Mouse (Mus musculus) MEL (cell line): ENCODE measurements around the gene Marcks. TPM values are rescaled to one million over a fixed set of nuclear protein-coding genes. Genes with fewer than 3 reads are reported as not detected.

Experiments
- DNase-seq: peaks from one replicate; pipeline ENCODE4 v3.0.0; 2011; ENCODE audit warnings: low read depth, low spot score
- H3K27ac ChIP-seq: 2 replicates; pipeline ENCODE4 v1.5.1; 2012; ENCODE audit warnings: low read depth, mild to moderate bottlenecking, control low read depth, low read length, moderate library complexity; ENCODE audit not compliant: control insufficient read depth
- H3K27me3 ChIP-seq, 2 experiments: fragments of 150-350 bp in 1 of 2; sonication (generic) in 1 of 2; 2 replicates each; pipeline ENCODE4 v1.6.1; 2012; ENCODE audit warnings: low read length in 2 of 2, mild to moderate bottlenecking in 2 of 2, improper control_type of control experiment in 1 of 2, moderate library complexity in 1 of 2; ENCODE audit not compliant: insufficient read depth in 2 of 2, control insufficient read depth in 1 of 2
- H3K36me3 ChIP-seq, 2 experiments: 2 replicates each; pipeline ENCODE4 v1.6.1; 2012 to 2014; ENCODE audit warnings: low read length in 2 of 2, improper control_type of control experiment in 1 of 2, inconsistent platforms in 1 of 2, mild to moderate bottlenecking in 1 of 2; ENCODE audit not compliant: insufficient read depth in 2 of 2, control insufficient read depth in 1 of 2
- H3K4me1 ChIP-seq, 2 experiments: fragments of 150-350 bp in 1 of 2; sonication (generic) in 1 of 2; 2 replicates each; pipeline ENCODE4 v1.6.1; 2012; ENCODE audit warnings: low read length in 2 of 2, improper control_type of control experiment in 1 of 2, mild to moderate bottlenecking in 1 of 2; ENCODE audit not compliant: insufficient read depth in 2 of 2, control insufficient read depth in 1 of 2
- H3K4me3 ChIP-seq, 2 experiments: fragments of 150-350 bp in 1 of 2; sonication (generic) in 1 of 2; 2 replicates each; pipeline ENCODE4 v1.5.1; 2012; ENCODE audit warnings: low read depth in 2 of 2, low read length in 2 of 2, mild to moderate bottlenecking in 2 of 2, moderate library complexity in 2 of 2, control low read depth in 1 of 2, improper control_type of control experiment in 1 of 2; ENCODE audit not compliant: control insufficient read depth in 1 of 2, insufficient read depth in 1 of 2
- H3K79me2 ChIP-seq: 2 replicates; pipeline ENCODE4 v1.6.1; 2012; ENCODE audit warnings: mild to moderate bottlenecking, low read length, moderate library complexity; ENCODE audit not compliant: control insufficient read depth, poor library complexity, insufficient read depth
- H3K9ac ChIP-seq: 2 replicates; pipeline ENCODE4 v1.6.1; 2012; ENCODE audit warnings: low read depth, mild to moderate bottlenecking, control low read depth, low read length, moderate library complexity; ENCODE audit not compliant: control insufficient read depth, poor library complexity, severe bottlenecking
- H3K9me3 ChIP-seq: fragments of 150-350 bp; sonication (generic); replicated peaks from 2 replicates; pipeline ENCODE4 v1.6.1; 2012; ENCODE audit warnings: mild to moderate bottlenecking, low read length, improper control_type of control experiment, moderate library complexity; ENCODE audit not compliant: insufficient read depth
- BHLHE40 ChIP-seq: IDR thresholded peaks from 2 replicates; pipeline ENCODE4 v1.6.1; 2012; ENCODE audit warnings: low read depth, mild to moderate bottlenecking, inconsistent platforms, low read length, improper control_type of control experiment, borderline replicate concordance
- CHD2 ChIP-seq: IDR thresholded peaks from 2 replicates; pipeline ENCODE4 v1.6.1; 2011; ENCODE audit warnings: low read length, improper control_type of control experiment
- EP300 ChIP-seq, 2 experiments: IDR thresholded peaks; 2 replicates each; pipeline ENCODE4 v1.6.1; 2011; ENCODE audit warnings: improper control_type of control experiment in 2 of 2, low read length in 2 of 2, low read depth in 1 of 2, mild to moderate bottlenecking in 1 of 2
- ETS1 ChIP-seq: IDR thresholded peaks from 2 replicates; pipeline ENCODE4 v1.6.1; 2012; ENCODE audit warnings: low read depth, mild to moderate bottlenecking, inconsistent platforms, low read length, improper control_type of control experiment, moderate library complexity
- GABPA ChIP-seq: IDR thresholded peaks from 2 replicates; pipeline ENCODE4 v1.6.1; 2012; ENCODE audit warnings: low read depth, mild to moderate bottlenecking, inconsistent platforms, low read length, improper control_type of control experiment, moderate library complexity
- JUND ChIP-seq: IDR thresholded peaks from 2 replicates; pipeline ENCODE4 v1.6.1; 2011; ENCODE audit warnings: low read depth, mild to moderate bottlenecking, improper control_type of control experiment, low read length
- KAT2A ChIP-seq: conservative IDR thresholded peaks from 2 replicates; pipeline ENCODE4 v1.6.1; 2012; ENCODE audit warnings: low read depth, low read length, improper control_type of control experiment, inconsistent platforms
- MAFK ChIP-seq: IDR thresholded peaks from 2 replicates; pipeline ENCODE4 v1.6.1; 2011; ENCODE audit warnings: low read depth, mild to moderate bottlenecking, low read length, improper control_type of control experiment, borderline replicate concordance
- MAX ChIP-seq: IDR thresholded peaks from 2 replicates; pipeline ENCODE4 v1.6.1; 2011; ENCODE audit warnings: low read length, improper control_type of control experiment
- MAZ ChIP-seq: IDR thresholded peaks from 2 replicates; pipeline ENCODE4 v1.6.1; 2012; ENCODE audit warnings: low read depth, mild to moderate bottlenecking, inconsistent platforms, low read length, improper control_type of control experiment
- MXI1 ChIP-seq: IDR thresholded peaks from 2 replicates; pipeline ENCODE4 v1.6.1; 2011; ENCODE audit warnings: mild to moderate bottlenecking, low read depth, low read length, improper control_type of control experiment
- MYC ChIP-seq: IDR thresholded peaks from 2 replicates; pipeline ENCODE4 v1.6.1; 2011; ENCODE audit warnings: low read depth, mild to moderate bottlenecking, low read length, improper control_type of control experiment, moderate library complexity
- NELFE ChIP-seq: IDR thresholded peaks from 2 replicates; pipeline ENCODE4 v1.6.1; 2011; ENCODE audit warnings: low read depth, low read length, improper control_type of control experiment
- POLR2A ChIP-seq, 2 experiments: IDR thresholded peaks; 2 replicates each; pipeline ENCODE4 v1.6.1; 2011 to 2012; ENCODE audit warnings: low read length in 2 of 2, mild to moderate bottlenecking in 2 of 2, control low read depth in 1 of 2, improper control_type of control experiment in 1 of 2, low read depth in 1 of 2, moderate library complexity in 1 of 2; ENCODE audit not compliant: control insufficient read depth in 1 of 2, insufficient read depth in 1 of 2, poor library complexity in 1 of 2
- SIN3A ChIP-seq: IDR thresholded peaks from 2 replicates; pipeline ENCODE4 v1.6.1; 2012; ENCODE audit warnings: low read length, improper control_type of control experiment, inconsistent platforms
- SMC3 ChIP-seq: IDR thresholded peaks from 2 replicates; pipeline ENCODE4 v1.6.1; 2011; ENCODE audit warnings: low read depth, low read length, improper control_type of control experiment
- TAL1 ChIP-seq: IDR thresholded peaks from 2 replicates; pipeline ENCODE4 v1.6.1; 2012; ENCODE audit warnings: mild to moderate bottlenecking, inconsistent platforms, low read length, moderate library complexity, mixed read lengths
- TCF12 ChIP-seq: IDR thresholded peaks from 2 replicates; pipeline ENCODE4 v1.6.1; 2014; ENCODE audit warnings: low read depth, mild to moderate bottlenecking, inconsistent platforms, low read length, improper control_type of control experiment, moderate library complexity
- USF2 ChIP-seq, 2 experiments: IDR thresholded peaks; 2 replicates each; pipeline ENCODE4 v1.6.1; 2011 to 2012; ENCODE audit warnings: improper control_type of control experiment in 2 of 2, low read length in 2 of 2, borderline replicate concordance in 1 of 2, inconsistent platforms in 1 of 2, low read depth in 1 of 2, mild to moderate bottlenecking in 1 of 2; ENCODE audit not compliant: insufficient read depth in 1 of 2
- ZMIZ1 ChIP-seq: IDR thresholded peaks from 2 replicates; pipeline ENCODE4 v1.6.1; 2012; ENCODE audit warnings: low read depth, mild to moderate bottlenecking, inconsistent platforms, low read length, improper control_type of control experiment, moderate library complexity
- polyA plus RNA-seq, 2 experiments: library from polyadenylated mRNA; stranded (reverse) in 1 of 2; unstranded in 1 of 2; fragments of >175 nt in 1 of 2; fragments of >200 nt in 1 of 2; gene quantifications; 2 replicates each; pipeline versions ENCODE4 v1.2.1 to v1.2.4; 2012; ENCODE audit warnings: low replicate concordance in 2 of 2, low read depth in 1 of 2; ENCODE audit not compliant: insufficient read length in 2 of 2, insufficient read depth in 1 of 2, missing spikeins in 1 of 2
- total RNA-seq: library from RNA; depleted of rRNA; stranded (reverse); fragments of 300-350 nt; gene quantifications from 2 replicates; pipeline ENCODE4 v1.2.3, GENCODE M21; 2012

Gene Marcks
- total and polyA plus RNA-seq, 3 experiments: not detected

DNA sequence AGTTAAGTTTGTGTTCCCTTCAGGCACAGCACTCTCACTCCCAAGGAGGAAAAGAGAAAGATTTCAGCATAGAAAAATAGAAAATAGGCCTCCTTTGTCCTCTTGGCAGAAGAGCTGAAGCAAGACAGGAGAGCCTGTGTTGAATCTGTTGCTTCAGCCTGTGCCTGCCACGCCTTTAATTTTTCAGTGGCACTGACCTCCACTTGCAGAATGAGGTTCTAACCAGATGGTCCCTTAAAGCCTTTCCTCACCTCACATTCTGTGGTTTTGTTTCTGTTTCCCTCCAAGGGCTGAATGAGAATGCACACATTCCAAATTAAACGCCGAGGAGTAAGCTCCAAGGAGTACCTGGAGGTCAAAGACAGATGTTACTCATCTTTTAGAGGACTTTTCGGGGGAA is 32.2 kb upstream of the Marcks start:
- no peak overlapping the region for H3K9ac ChIP-seq
- TF ChIP-seq JUND (no peak), MYC (no peak), BHLHE40 (no peak)
- H3K4me1 ChIP-seq: no peaks in the 10 kb centered on the region

DNA sequence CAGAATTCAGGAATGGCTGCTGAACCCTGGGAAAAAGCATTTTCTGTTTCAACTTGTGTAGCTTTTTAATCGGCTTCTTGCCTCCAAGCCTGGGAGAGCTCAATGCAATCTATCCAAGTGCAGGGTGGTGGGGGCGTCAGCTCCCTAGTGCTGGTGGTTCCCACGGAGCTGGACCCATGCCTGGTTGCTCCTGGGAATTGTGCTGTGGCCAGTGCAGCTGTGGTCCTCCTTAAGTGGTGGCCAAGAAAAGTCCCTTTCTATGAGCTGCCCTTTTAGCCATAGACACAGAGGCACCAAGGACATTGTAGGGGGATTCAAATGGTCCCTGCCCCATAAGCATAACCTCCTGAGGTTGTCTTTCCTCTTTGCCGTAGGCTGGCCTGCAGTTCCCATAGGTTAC is 31.7 kb upstream of the Marcks start:
- Histone ChIP-seq H3K9me3 (no peaks in the 10 kb centered on the region), H3K4me1 (no peaks in the 10 kb centered on the region), H3K27me3 (no peaks in the 10 kb centered on the region), H3K36me3 (no peaks in the 10 kb centered on the region), H3K4me3 (no peak overlapping the region), H3K9ac (no peak overlapping the region), H3K27ac (no peak overlapping the region), H3K79me2 (no peaks in the 10 kb centered on the region)
- no peak for DNase-seq
- TF ChIP-seq GABPA (no peak), ZMIZ1 (no peak), TCF12 (no peak), MAX (no peak), SMC3 (no peak), NELFE (no peak), EP300 (IDR thresholded peaks at IDR 0.05; ENCODE audit: low read depth in 1 of 2, low read length in 2 of 2) (no peak), POLR2A (IDR thresholded peaks at IDR 0.05; ENCODE audit: control insufficient read depth in 1 of 2, insufficient read depth in 1 of 2, low read depth in 1 of 2, low read length in 2 of 2, poor library complexity in 1 of 2) (no peak), TAL1 (no peak), MAFK (no peak), MYC (no peak), ETS1 (no peak), SIN3A (no peak), MXI1 (no peak), USF2 (IDR thresholded peaks at IDR 0.05; ENCODE audit: borderline replicate concordance in 1 of 2, insufficient read depth in 1 of 2, low read depth in 1 of 2, low read length in 2 of 2) (no peak), KAT2A (no peak), MAZ (no peak), JUND (no peak), CHD2 (no peak)

More for the DNA sequence above, 32.2 kb upstream of the Marcks start:
- Histone ChIP-seq H3K4me3 (no peak overlapping the region), H3K27ac (no peak overlapping the region), H3K36me3 (no peaks in the 10 kb centered on the region), H3K9me3 (no peaks in the 10 kb centered on the region), H3K79me2 (no peaks in the 10 kb centered on the region), H3K27me3 (no peaks in the 10 kb centered on the region)
- no peak for DNase-seq
